Mouse (Mus musculus) testis, adult 2 months (tissue): ENCODE data around the gene Stat2. TPM values are rescaled to one million over a fixed set of nuclear protein-coding genes. Genes with fewer than 3 reads are reported as not detected.

Experiments used
- H3K27ac ChIP-seq: fragments of 200-500 bp; 2 replicates; pipeline ENCODE4 v1.5.1; 2012; ENCODE audit warnings: low read depth, low read length; ENCODE audit not compliant: control insufficient read depth, insufficient read depth
- H3K27me3 ChIP-seq: fragments of 200-500 bp; 2 replicates; pipeline ENCODE4 v1.6.1; 2012; ENCODE audit warnings: mild to moderate bottlenecking, low read length, moderate library complexity; ENCODE audit not compliant: control insufficient read depth, insufficient read depth
- H3K36me3 ChIP-seq: fragments of 200-500 bp; 2 replicates; pipeline ENCODE4 v1.6.1; 2012; ENCODE audit warnings: mild to moderate bottlenecking, low read length; ENCODE audit not compliant: control insufficient read depth, insufficient read depth
- H3K4me1 ChIP-seq: fragments of 200-500 bp; 2 replicates; pipeline ENCODE4 v1.6.1; 2012; ENCODE audit warnings: low read length; ENCODE audit not compliant: control insufficient read depth, insufficient read depth
- H3K4me3 ChIP-seq: fragments of 200-500 bp; 2 replicates; pipeline ENCODE4 v1.5.1; 2012; ENCODE audit warnings: low read depth, mild to moderate bottlenecking, low read length, moderate library complexity, mixed read lengths; ENCODE audit not compliant: control insufficient read depth
- CTCF ChIP-seq: fragments of 200-500 bp; IDR thresholded peaks from 2 replicates; pipeline ENCODE4 v1.5.1; 2012; ENCODE audit warnings: low read depth, mild to moderate bottlenecking, inconsistent platforms, low read length, moderate library complexity; ENCODE audit not compliant: control insufficient read depth, insufficient read depth, insufficient replicate concordance
- POLR2A ChIP-seq: fragments of 200-500 bp; IDR thresholded peaks from 2 replicates; pipeline ENCODE4 v1.6.1; 2012; ENCODE audit warnings: low read depth, mild to moderate bottlenecking, inconsistent platforms, low read length, moderate library complexity; ENCODE audit not compliant: control insufficient read depth
- polyA plus RNA-seq: library from polyadenylated mRNA; depleted of rRNA; stranded (reverse); fragments of >200 nt; gene quantifications from 2 replicates; pipeline ENCODE4 v1.2.3, GENCODE M21; 2012; rRNA removed

Gene Stat2
- polyA plus RNA-seq = 6.0 and 6.6 TPM in 2 replicates

GRCm38 (mm10) chr10:128270287-128270841 is at the start of gene Stat2:
Stat2 (plus strand) TSS chr10:128270559.
- H3K36me3 ChIP-seq = no peaks in the 10 kb centered on the region
- H3K4me1 ChIP-seq = peaks cover 12% of the 10 kb centered on the region
- H3K4me3 ChIP-seq = peak within 1 kb of the TSS; percentile 75
- peak within 1 kb of the TSS; percentile 59 for H3K27ac ChIP-seq
- H3K27me3 ChIP-seq = no peaks in the 10 kb centered on the region
- peak; percentile 95 for TF ChIP-seq POLR2A
- no peak for TF ChIP-seq CTCF

- Histone ChIP-seq H3K27ac (no peak overlapping the region), H3K36me3 (no peaks in the 10 kb centered on the region)
These were observed 48.6 kb upstream of the Stat2 start for GRCm38 (mm10) chr10:128221533-128222286.

GRCm38 (mm10) chr10:128225064-128225463 is 45.3 kb upstream of the Stat2 start:
- Histone ChIP-seq H3K4me3 (no peak overlapping the region), H3K36me3 (no peaks in the 10 kb centered on the region), H3K27me3 (no peaks in the 10 kb centered on the region), H3K4me1 (peaks cover 10% of the 10 kb centered on the region), H3K27ac (no peak overlapping the region)
- TF ChIP-seq CTCF = no peak
- TF ChIP-seq POLR2A = no peak

More at GRCm38 (mm10) chr10:128221533-128222286, 48.6 kb upstream of the Stat2 start:
- H3K4me1 ChIP-seq = peaks cover 10% of the 10 kb centered on the region
- H3K4me3 ChIP-seq = no peak overlapping the region
- H3K27me3 ChIP-seq = no peaks in the 10 kb centered on the region
- TF ChIP-seq POLR2A (no peak), CTCF (no peak)

GRCm38 (mm10) chr10:128225538-128225937 is 44.8 kb upstream of the Stat2 start, which contains the start of gene Mip:
Mip (plus strand) TSS chr10:128225838.
- no peaks in the 10 kb centered on the region for H3K27me3 ChIP-seq
- H3K4me3 ChIP-seq = no peak within 1 kb of the TSS
- H3K27ac ChIP-seq = no peak within 1 kb of the TSS
- no peaks in the 10 kb centered on the region for H3K36me3 ChIP-seq
- TF ChIP-seq POLR2A = no peak
- no peak for TF ChIP-seq CTCF
- H3K4me1 ChIP-seq = peaks cover 10% of the 10 kb centered on the region

- Histone ChIP-seq H3K36me3 (no peaks in the 10 kb centered on the region), H3K4me3 (no peak overlapping the region), H3K4me1 (peaks cover 13% of the 10 kb centered on the region), H3K27me3 (no peaks in the 10 kb centered on the region), H3K27ac (no peak overlapping the region)
- TF ChIP-seq POLR2A (no peak), CTCF (no peak)
These were observed 42.8 kb upstream of the Stat2 start for GRCm38 (mm10) chr10:128227592-128227991.

- no peaks in the 10 kb centered on the region for H3K27me3 ChIP-seq
- H3K4me3 ChIP-seq = no peak overlapping the region
- peaks cover 16% of the 10 kb centered on the region for H3K4me1 ChIP-seq
- TF ChIP-seq POLR2A (no peak), CTCF (no peak)
- H3K27ac ChIP-seq = no peak overlapping the region
- no peaks in the 10 kb centered on the region for H3K36me3 ChIP-seq
These were observed 42.4 kb upstream of the Stat2 start for GRCm38 (mm10) chr10:128228009-128228408.

GRCm38 (mm10) chr10:128230582-128230981 is 39.8 kb upstream of the Stat2 start:
- H3K27ac ChIP-seq = no peak overlapping the region
- TF ChIP-seq POLR2A (no peak), CTCF (no peak)
- H3K27me3 ChIP-seq = no peaks in the 10 kb centered on the region
- peaks cover 9% of the 10 kb centered on the region for H3K4me1 ChIP-seq
- H3K36me3 ChIP-seq = no peaks in the 10 kb centered on the region
- no peak overlapping the region for H3K4me3 ChIP-seq
